Mouse (Mus musculus): ENCODE data around the gene Chn1. TPM values are rescaled to one million over a fixed set of nuclear protein-coding genes. Genes with fewer than 3 reads are reported as not detected.

The Chn1 gene
- polyA plus RNA-seq, 1 experiment from 2014 or later: 31.5 TPM

DNA sequence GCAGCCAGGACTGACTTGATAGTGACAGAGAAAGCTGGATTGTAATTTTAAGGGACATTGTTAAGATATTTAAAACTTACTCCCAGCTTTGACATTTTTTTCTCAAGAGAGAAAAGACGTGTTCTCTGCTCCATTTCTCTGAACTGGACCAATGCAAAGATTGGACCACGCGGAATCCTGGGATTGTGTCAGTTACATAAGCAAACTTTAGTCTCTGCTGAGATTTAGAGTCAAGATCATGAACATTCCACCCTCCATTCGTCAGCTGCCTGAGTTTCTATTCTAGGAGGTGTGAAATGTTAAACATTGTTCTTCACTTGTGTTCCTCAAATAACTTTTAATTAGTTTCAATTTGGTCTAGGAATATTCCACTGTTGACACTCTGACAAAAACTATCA, 188.0 kb downstream of the Chn1 start:
- H3K27ac ChIP-seq: no peak overlapping the region
- H3K4me3 ChIP-seq: no peak overlapping the region
- H3K27me3 ChIP-seq: no peaks in the 10 kb centered on the region
- H3K4me1 ChIP-seq: peaks cover 23% of the 10 kb centered on the region; the same call in 1 of the 2 replicates
- H3K4me2 ChIP-seq (replicated peaks): no peak overlapping the region
- no peaks in the 10 kb centered on the region for H3K36me3 ChIP-seq
- no peaks in the 10 kb centered on the region for H3K9me3 ChIP-seq
- no peak overlapping the region for H3K9ac ChIP-seq
- 53% methylated on average over 4 of the region's 4 CpGs for WGBS
- no peak for ATAC-seq (ENCODE audit: insufficient number of reproducible peaks, insufficient read depth, low FRiP score, low TSS enrichment)

- no peak for ATAC-seq (ENCODE audit: insufficient number of reproducible peaks, insufficient read depth, low FRiP score, low TSS enrichment)
- 62% methylated on average over 9 of the region's 10 CpGs for WGBS
Measured at GRCm38 (mm10) chr2:73586392-73587108, 188.6 kb downstream of the Chn1 start.

GRCm38 (mm10) chr2:73585347-73585831, 189.8 kb downstream of the Chn1 start:
- WGBS: 16% methylated on average over 12 of the region's 12 CpGs
- peak overlapping the region; percentile 33 for H3K9ac ChIP-seq
- H3K9me3 ChIP-seq: no peaks in the 10 kb centered on the region
- H3K36me3 ChIP-seq: no peaks in the 10 kb centered on the region
- peak overlapping the region; percentile 30; the same call in 1 of the 2 replicates for H3K27ac ChIP-seq
- peak overlapping the region; percentile 57 for H3K4me2 ChIP-seq (replicated peaks)
- peaks cover 15% of the 10 kb centered on the region; the same call in 1 of the 2 replicates for H3K4me1 ChIP-seq
- H3K4me3 ChIP-seq: peak overlapping the region; percentile 34
- H3K27me3 ChIP-seq: no peaks in the 10 kb centered on the region
- no peak for ATAC-seq (ENCODE audit: insufficient number of reproducible peaks, insufficient read depth, low FRiP score, low TSS enrichment)

More at GRCm38 (mm10) chr2:73586392-73587108, 188.6 kb downstream of the Chn1 start:
- H3K27ac ChIP-seq: no peak overlapping the region
- H3K27me3 ChIP-seq: no peaks in the 10 kb centered on the region
- peaks cover 22% of the 10 kb centered on the region; the same call in 1 of the 2 replicates for H3K4me1 ChIP-seq
- H3K9me3 ChIP-seq: no peaks in the 10 kb centered on the region
- H3K9ac ChIP-seq: no peak overlapping the region
- H3K4me3 ChIP-seq: no peak overlapping the region
- no peak overlapping the region for H3K4me2 ChIP-seq (replicated peaks)
- no peaks in the 10 kb centered on the region for H3K36me3 ChIP-seq

DNA sequence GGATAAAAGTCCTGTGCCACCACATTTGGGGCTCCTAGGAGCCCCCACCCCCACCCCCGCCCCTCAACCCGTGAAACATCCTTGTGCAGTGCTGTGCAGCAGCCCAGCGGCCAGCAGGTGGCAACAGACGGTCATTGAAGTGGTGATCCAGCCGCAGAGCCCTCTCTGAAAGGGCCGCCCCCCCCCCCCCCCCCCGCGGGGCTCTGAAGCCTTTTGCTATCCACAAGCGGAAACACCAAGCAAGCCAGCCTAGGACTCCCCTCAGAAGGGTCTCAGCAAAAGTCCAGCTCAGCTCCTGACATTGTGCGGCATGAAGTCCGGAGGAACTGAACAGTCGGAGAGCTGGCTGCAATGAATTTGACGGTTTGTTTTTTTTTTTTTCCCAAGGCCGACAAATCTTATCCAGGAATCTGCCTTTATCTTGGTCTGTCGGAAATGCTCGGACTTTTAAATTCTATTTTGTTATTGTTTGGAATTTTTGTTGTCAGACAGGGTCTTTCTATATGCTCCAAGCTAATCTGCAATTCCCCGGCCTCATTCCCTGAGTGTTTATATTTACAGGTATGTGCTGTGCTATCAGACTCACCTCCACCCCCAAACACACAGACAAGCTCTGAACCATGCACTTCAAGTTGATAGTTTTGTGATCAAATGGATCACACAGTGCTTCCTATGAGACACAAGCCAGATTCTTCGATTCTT, 190.3 kb downstream of the Chn1 start:
- Histone ChIP-seq H3K36me3 (no peaks in the 10 kb centered on the region), H3K27me3 (0 out of 2 replicates have a peak, but pooled peaks cover 3% of the 10 kb centered on the region), H3K9ac (peak overlapping the region; percentile 33), H3K4me2 (replicated peaks) (peak overlapping the region; percentile 57), H3K4me1 (peaks cover 10% of the 10 kb centered on the region; the same call in 1 of the 2 replicates), H3K4me3 (peak overlapping the region; percentile 34), H3K27ac (peak overlapping the region; percentile 30; the same call in 1 of the 2 replicates), H3K9me3 (no peaks in the 10 kb centered on the region)
- ATAC-seq (ENCODE audit: insufficient number of reproducible peaks, insufficient read depth, low FRiP score, low TSS enrichment): peak; percentile 59; the same call in 1 of the 2 replicates
- 2% methylated on average over 17 of the region's 18 CpGs for WGBS

DNA sequence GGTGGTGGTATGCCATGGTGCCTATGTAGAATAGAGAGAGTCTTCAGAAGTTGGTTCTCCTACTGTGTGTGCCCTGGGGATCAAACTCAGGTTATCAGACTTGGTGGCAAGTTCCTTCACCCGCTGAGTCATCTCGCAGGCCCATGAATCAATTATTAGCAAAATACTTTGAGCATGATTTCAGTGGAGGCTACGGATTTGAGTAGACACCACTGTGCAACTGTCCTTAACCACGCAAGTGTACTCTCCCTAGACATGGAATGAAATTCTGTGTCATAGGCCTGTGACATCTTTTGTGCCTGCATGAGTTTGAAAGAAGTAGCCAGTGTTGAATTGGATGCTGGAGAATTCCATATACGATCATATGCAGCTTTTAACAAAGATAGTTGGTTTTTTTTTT, 194.4 kb downstream of the Chn1 start:
- no peak overlapping the region for H3K27ac ChIP-seq
- H3K9ac ChIP-seq: no peak overlapping the region
- ATAC-seq (ENCODE audit: insufficient number of reproducible peaks, insufficient read depth, low FRiP score, low TSS enrichment): no peak
- H3K4me2 ChIP-seq (replicated peaks): no peak overlapping the region
- 0 out of 2 replicates have a peak, but pooled peaks cover 3% of the 10 kb centered on the region for H3K27me3 ChIP-seq
- H3K4me1 ChIP-seq: peaks cover 5% of the 10 kb centered on the region; the same call in 1 of the 2 replicates
- H3K36me3 ChIP-seq: no peaks in the 10 kb centered on the region
- 81% methylated on average over 5 of the region's 5 CpGs for WGBS
- no peak overlapping the region for H3K4me3 ChIP-seq
- no peaks in the 10 kb centered on the region for H3K9me3 ChIP-seq

DNA sequence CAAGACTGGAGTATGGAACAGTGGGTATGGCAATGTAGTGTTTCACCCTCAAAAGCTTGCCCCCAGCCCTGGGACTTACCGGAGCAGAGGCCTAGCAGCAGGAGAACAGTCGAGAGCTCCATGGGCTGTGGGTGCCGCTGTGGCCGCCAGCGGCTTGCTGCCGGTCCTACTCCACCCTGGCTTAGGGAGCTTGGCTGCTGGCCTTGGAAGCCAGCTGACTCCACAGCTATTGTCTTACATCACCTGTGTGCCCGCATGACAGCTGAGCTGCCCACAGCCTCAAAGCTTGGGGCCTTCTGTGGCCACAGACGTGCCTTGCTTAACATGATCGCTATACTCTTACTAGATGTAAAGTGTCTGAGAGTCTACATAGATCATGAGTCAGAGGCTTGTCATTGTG, 195.0 kb downstream of the Chn1 start, which contains the start of gene Chrna1:
Gene Chrna1, minus strand, starts transcription at position 173 of the 400 bp plus-strand sequence.
- no peak within 1 kb of the TSS for H3K4me3 ChIP-seq
- no peaks in the 10 kb centered on the region for H3K36me3 ChIP-seq
- no peak for ATAC-seq (ENCODE audit: insufficient number of reproducible peaks, insufficient read depth, low FRiP score, low TSS enrichment)
- no peak within 1 kb of the TSS for H3K9ac ChIP-seq
- H3K4me1 ChIP-seq: no peaks in the 10 kb centered on the region
- no peak within 1 kb of the TSS for H3K27ac ChIP-seq
- H3K4me2 ChIP-seq (replicated peaks): no peak within 1 kb of the TSS
- 86% methylated on average over 9 of the region's 9 CpGs for WGBS
- no peaks in the 10 kb centered on the region for H3K9me3 ChIP-seq
- H3K27me3 ChIP-seq: 0 out of 2 replicates have a peak, but pooled peaks cover 3% of the 10 kb centered on the region

GRCm38 (mm10) chr2:73579168-73579567, 196.0 kb downstream of the Chn1 start:
- no peak overlapping the region for H3K27ac ChIP-seq
- 0 out of 2 replicates have a peak, but pooled peaks cover 3% of the 10 kb centered on the region for H3K27me3 ChIP-seq
- H3K4me1 ChIP-seq: no peaks in the 10 kb centered on the region
- 46% methylated on average over 5 of the region's 5 CpGs for WGBS
- no peak overlapping the region for H3K4me3 ChIP-seq
- no peak for ATAC-seq (ENCODE audit: insufficient number of reproducible peaks, insufficient read depth, low FRiP score, low TSS enrichment)
- H3K4me2 ChIP-seq (replicated peaks): no peak overlapping the region
- no peak overlapping the region for H3K9ac ChIP-seq
- no peaks in the 10 kb centered on the region for H3K36me3 ChIP-seq
- H3K9me3 ChIP-seq: no peaks in the 10 kb centered on the region

- Histone ChIP-seq H3K9ac (no peak overlapping the region), H3K9me3 (no peaks in the 10 kb centered on the region), H3K36me3 (no peaks in the 10 kb centered on the region), H3K4me1 (no peaks in the 10 kb centered on the region), H3K4me3 (no peak overlapping the region), H3K27ac (no peak overlapping the region), H3K4me2 (replicated peaks) (no peak overlapping the region), H3K27me3 (peaks cover 7% of the 10 kb centered on the region; the same call in 1 of the 2 replicates)
- 78% methylated on average over 6 of the region's 6 CpGs for WGBS
- ATAC-seq (ENCODE audit: insufficient number of reproducible peaks, insufficient read depth, low FRiP score, low TSS enrichment): no peak
Measured at GRCm38 (mm10) chr2:73574418-73574817, 200.7 kb downstream of the Chn1 start.

DNA sequence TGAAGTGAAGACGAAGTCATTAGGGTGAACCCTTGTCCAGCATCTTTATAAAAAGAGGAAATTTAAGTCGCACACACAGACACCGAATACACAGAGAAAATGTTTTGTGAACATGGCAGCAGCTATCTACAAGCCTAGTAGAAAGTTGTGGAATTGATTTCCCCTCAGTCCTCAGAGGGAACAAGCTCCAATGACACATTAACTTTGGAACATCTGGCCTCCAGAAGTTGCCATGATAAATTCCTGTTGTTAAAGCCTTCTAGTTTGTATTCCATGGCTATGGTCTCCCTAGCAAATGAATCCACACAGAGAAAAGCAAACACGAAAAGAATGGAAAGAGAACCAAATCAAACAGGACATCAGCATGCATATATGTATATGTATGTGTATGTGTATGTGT, 201.6 kb downstream of the Chn1 start:
- H3K27ac ChIP-seq: 0 out of 2 replicates have a peak overlapping the region, but pooled peaks have one; percentile 51
- no peaks in the 10 kb centered on the region for H3K4me1 ChIP-seq
- WGBS: 46% methylated on average over 4 of the region's 4 CpGs
- H3K27me3 ChIP-seq: peaks cover 7% of the 10 kb centered on the region; the same call in 1 of the 2 replicates
- no peak overlapping the region for H3K4me2 ChIP-seq (replicated peaks)
- ATAC-seq (ENCODE audit: insufficient number of reproducible peaks, insufficient read depth, low FRiP score, low TSS enrichment): no peak
- no peaks in the 10 kb centered on the region for H3K9me3 ChIP-seq
- no peak overlapping the region for H3K9ac ChIP-seq
- H3K36me3 ChIP-seq: no peaks in the 10 kb centered on the region
- H3K4me3 ChIP-seq: no peak overlapping the region

DNA sequence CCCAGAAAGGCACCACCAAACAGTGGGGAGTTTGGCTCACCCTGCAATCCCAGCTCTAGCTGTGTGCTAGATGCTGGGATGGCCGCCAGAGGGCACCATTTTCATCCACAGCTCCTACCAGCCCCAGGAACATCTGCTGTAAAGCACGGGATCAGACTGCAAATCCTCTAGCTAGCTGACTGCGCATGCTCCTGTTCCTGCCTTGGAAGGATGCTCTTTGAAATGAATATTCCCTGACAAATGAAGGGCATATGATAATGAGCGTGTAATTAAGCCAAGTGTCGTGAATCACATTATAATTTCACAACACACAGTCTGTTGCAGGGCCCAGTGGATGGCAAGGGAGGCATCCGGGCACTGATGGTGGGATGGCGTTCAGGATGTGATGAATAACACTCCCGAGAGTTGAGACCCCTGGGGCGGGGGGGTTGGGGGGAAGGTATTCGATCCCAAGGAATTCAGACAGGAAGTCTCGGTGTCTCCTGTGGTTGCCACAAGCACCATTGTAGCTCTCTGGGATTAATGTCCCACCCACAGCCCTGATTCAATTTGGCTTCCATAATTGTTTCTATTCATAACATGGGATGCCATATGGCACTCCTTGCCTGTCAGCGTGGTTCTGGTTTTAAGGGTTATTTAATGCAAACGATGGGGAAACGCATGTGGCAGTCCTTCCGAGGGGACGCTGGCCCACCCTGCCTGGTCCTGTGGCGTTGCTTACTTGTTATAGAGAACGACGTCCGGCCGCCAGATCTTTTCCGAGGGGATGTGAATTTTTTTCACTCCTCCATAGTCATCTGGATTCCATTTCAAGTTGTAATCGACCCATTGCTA, 202.4 kb downstream of the Chn1 start:
- 9% methylated on average over 23 of the region's 23 CpGs for WGBS
- peak overlapping the region; percentile 52 for H3K4me2 ChIP-seq (replicated peaks)
- H3K9ac ChIP-seq: no peak overlapping the region
- H3K27me3 ChIP-seq: peaks cover 7% of the 10 kb centered on the region; the same call in 1 of the 2 replicates
- H3K27ac ChIP-seq: peak overlapping the region; percentile 51; the same call in 1 of the 2 replicates
- ATAC-seq (ENCODE audit: insufficient number of reproducible peaks, insufficient read depth, low FRiP score, low TSS enrichment): peak; percentile 70
- no peaks in the 10 kb centered on the region for H3K36me3 ChIP-seq
- no peaks in the 10 kb centered on the region for H3K4me1 ChIP-seq
- H3K9me3 ChIP-seq: no peaks in the 10 kb centered on the region
- H3K4me3 ChIP-seq: peak overlapping the region; percentile 18

GRCm38 (mm10) chr2:73571901-73572300, 203.2 kb downstream of the Chn1 start:
- Histone ChIP-seq H3K4me3 (no peak overlapping the region), H3K4me1 (no peaks in the 10 kb centered on the region), H3K36me3 (no peaks in the 10 kb centered on the region), H3K9me3 (no peaks in the 10 kb centered on the region), H3K27me3 (peaks cover 7% of the 10 kb centered on the region; the same call in 1 of the 2 replicates), H3K9ac (no peak overlapping the region), H3K4me2 (replicated peaks) (no peak overlapping the region), H3K27ac (no peak overlapping the region)
- no peak for ATAC-seq (ENCODE audit: insufficient number of reproducible peaks, insufficient read depth, low FRiP score, low TSS enrichment)
- WGBS: 44% methylated on average over 6 of the region's 6 CpGs

All from embryonic facial prominence, embryonic 12.5 days (tissue).